ENCODE assay signal across 8 mouse cellular contexts in the genomic region with DNA sequence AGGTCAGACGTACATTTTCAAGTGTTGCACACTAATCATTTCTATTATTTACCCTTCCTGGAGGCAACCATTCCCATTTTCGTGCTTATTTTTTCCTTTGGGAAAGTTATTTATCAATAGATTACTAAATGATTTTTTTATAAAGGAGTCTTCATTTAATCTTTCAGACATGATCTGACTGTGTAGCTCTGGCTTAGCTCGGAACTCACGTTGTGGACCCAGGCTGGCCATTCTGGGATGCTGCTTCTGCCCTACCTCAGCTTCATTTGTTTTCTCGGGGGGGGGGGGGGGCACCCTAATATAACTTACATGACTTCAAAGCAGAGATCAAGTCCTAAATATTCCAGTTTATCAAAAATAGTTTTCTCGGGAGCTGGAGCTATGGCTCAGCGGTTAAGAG. TPM values are rescaled to one million over a fixed set of nuclear protein-coding genes. Genes with fewer than 3 reads are reported as not detected.
DNase-seq lines count a peak whose midpoint lies in the region; ATAC-seq lines count a peak whose summit lies in the region.

No protein-coding gene starts in this region.

- H3K36me3 ChIP-seq in heart, embryonic 10.5 days = peaks cover 34% of the 10 kb centered on the region
- peaks cover 35% of the 10 kb centered on the region for H3K36me3 ChIP-seq in liver, embryonic 12.5 days

- no peak for ATAC-seq in liver, embryonic 12.5 days

- DNase-seq in heart, embryonic 10.5 days (ENCODE audit: low spot score) = no peak
- DNase-seq in heart, adult 9 months (ENCODE audit: low spot score in 2 of 2) = no peak
- peak; percentile 25 for DNase-seq in thymus, postnatal 14 days
- DNase-seq in thymus, postnatal 0 days (ENCODE audit: low spot score) = no peak
- DNase-seq in urinary bladder, postnatal 36 days (ENCODE audit: low spot score in 2 of 2) = no peak
- no peak for DNase-seq in right cerebral cortex, postnatal 25 days
- DNase-seq in cerebellum, adult 11 months = no peak

- 11% methylated on average over 7 of the region's 7 CpGs for WGBS in heart, embryonic 10.5 days
- WGBS in liver, embryonic 12.5 days (ENCODE audit: insufficient replicate concordance) = 2% methylated on average over 7 of the region's 7 CpGs

- H3K4me1 ChIP-seq in heart, embryonic 10.5 days = peaks cover 11% of the 10 kb centered on the region; the same call in 1 of the 2 replicates
- peaks cover 41% of the 10 kb centered on the region for H3K4me1 ChIP-seq in liver, embryonic 12.5 days

- no peaks in the 10 kb centered on the region for H3K9me3 ChIP-seq in heart, embryonic 10.5 days
- no peaks in the 10 kb centered on the region for H3K9me3 ChIP-seq in liver, embryonic 12.5 days (replicated peaks)

- H3K9ac ChIP-seq in liver, embryonic 12.5 days = peak overlapping the region; percentile 85; the same call in 1 of the 2 replicates

- no peaks in the 10 kb centered on the region for H3K27me3 ChIP-seq in heart, embryonic 10.5 days (ENCODE audit: insufficient read depth, poor library complexity, severe bottlenecking)
- H3K27me3 ChIP-seq in liver, embryonic 12.5 days (replicated peaks) = no peaks in the 10 kb centered on the region

- H3K4me2 ChIP-seq in liver, embryonic 12.5 days = peak overlapping the region; percentile 87

- peak overlapping the region; percentile 94 for H3K4me3 ChIP-seq in heart, embryonic 10.5 days
- peak overlapping the region; percentile 79 for H3K4me3 ChIP-seq in liver, embryonic 12.5 days

- peak overlapping the region; percentile 95 for H3K27ac ChIP-seq in heart, embryonic 10.5 days
- peak overlapping the region; percentile 82 for H3K27ac ChIP-seq in liver, embryonic 12.5 days

RNA-seq across cellular contexts. Expression of a gene that starts 0.5 kb away (rescaled TPM):
- 220 and 292 TPM in 2 replicates for polyA plus RNA-seq in heart, embryonic 10.5 days (2016; fragmentation: Nextera tagmentation; extraction: Ambion mirVana)
- 263 and 270 TPM in 2 replicates for polyA plus RNA-seq in thymus, postnatal 0 days (2015; fragmentation: Nextera tagmentation; extraction: Ambion mirVana)
- 249 and 252 TPM in 2 replicates for polyA plus RNA-seq in liver, embryonic 12.5 days (2016; fragmentation: Nextera tagmentation; extraction: Ambion mirVana)

RNA-seq across cellular contexts. Expression of a gene that starts 18.9 kb away (rescaled TPM):
- 26.7 and 49.9 TPM in 2 replicates for polyA plus RNA-seq in heart, embryonic 10.5 days (2016; fragmentation: Nextera tagmentation; extraction: Ambion mirVana)
- not detected in 2 replicates for polyA plus RNA-seq in thymus, postnatal 0 days (2015; fragmentation: Nextera tagmentation; extraction: Ambion mirVana)
- not detected in 2 replicates for polyA plus RNA-seq in liver, embryonic 12.5 days (2016; fragmentation: Nextera tagmentation; extraction: Ambion mirVana)

Comparison
In these comparisons a context has a peak if more than half of its experiments do, and no peak if none do; other contexts are left out.
1. RNA of a gene that starts 18.9 kb away (polyA plus RNA-seq): 26.7 to 49.9 TPM in heart, embryonic 10.5 days; not detected in liver, embryonic 12.5 days and not detected in thymus, postnatal 0 days; every median in the first group is over 10 times any median in the second.